Mouse (Mus musculus) lung, embryonic 16.5 days (tissue): ENCODE results near the gene Vipr2. TPM values are rescaled to one million over a fixed set of nuclear protein-coding genes. Genes with fewer than 3 reads are reported as not detected.

Source experiments
- microRNA-seq: library from miRNA; unstranded; fragments of <30 nt; microRNA quantifications from one replicate; pipeline ENCODE4, GENCODE M21; 2016
- polyA plus RNA-seq: library from polyadenylated mRNA; unstranded; fragments of >200 nt; fragmentation: Nextera tagmentation; extraction: Ambion mirVana; gene quantifications from 2 replicates; pipeline ENCODE4 v1.2.1, GENCODE M21; 2015

Gene Vipr2
- polyA plus RNA-seq, 1 experiment from 2014 or later, result 2.9 TPM

Small RNA genes within 50 kb of the gene (microRNA-seq; reads per million reads assigned to microRNA genes)
- gene Gm44372, result not detected

Other genes with a start within 250 kb of the Vipr2 start
- 42.6 and 42.8 TPM in 2 replicates for gene Zfp386, start 30.0 kb upstream of the Vipr2 start, polyA plus RNA-seq
- 18.7 and 19.7 TPM in 2 replicates for gene Wdr60, start 185.3 kb downstream of the Vipr2 start, polyA plus RNA-seq
- not detected in 2 replicates for gene Gm11027, start 197.7 kb downstream of the Vipr2 start, polyA plus RNA-seq
- gene Esyt2, start 203.5 kb downstream of the Vipr2 start, polyA plus RNA-seq, result 18.6 and 20.3 TPM in 2 replicates